Mouse (Mus musculus): ENCODE results near the gene Kncn. TPM values are rescaled to one million over a fixed set of nuclear protein-coding genes. Genes with fewer than 3 reads are reported as not detected.

Gene Kncn
- total and polyA plus RNA-seq, 3 experiments, result not detected

- ATAC-seq (ENCODE audit: extremely low read depth, insufficient number of reproducible peaks, low FRiP score, poor library complexity, severe bottlenecking), result no peak
Measured at GRCm38 (mm10) chr4:115863880-115864279, 20.3 kb upstream of the Kncn start.

GRCm38 (mm10) chr4:115869512-115870210 lies 14.5 kb upstream of the Kncn start:
- H3K36me3 ChIP-seq (replicated peaks), result peaks cover 95% of the 10 kb centered on the region
- H3K4me3 ChIP-seq (ENCODE audit: low read depth, low read length), result no peak overlapping the region
- DNase-seq (ENCODE audit: low spot score) (no peak), ATAC-seq (ENCODE audit: extremely low read depth, insufficient number of reproducible peaks, low FRiP score, poor library complexity, severe bottlenecking) (no peak)
- no peaks in the 10 kb centered on the region for H3K27me3 ChIP-seq (ENCODE audit: insufficient read depth, low read length)
- H3K9me3 ChIP-seq (replicated peaks), result no peaks in the 10 kb centered on the region
- no peaks in the 10 kb centered on the region for H3K4me1 ChIP-seq (ENCODE audit: insufficient read depth, low read depth, low read length)
- TF ChIP-seq CTCF (IDR thresholded peaks at IDR 0.05; ENCODE audit: low read depth, low read length) (no peak), GATA2 (IDR thresholded peaks at IDR 0.05; ENCODE audit: borderline replicate concordance, low read depth, low read length) (no peak), TAL1 (conservative IDR thresholded peaks at IDR 0.05; ENCODE audit: low read depth, low read length) (no peak), GATA1 (IDR thresholded peaks at IDR 0.05; ENCODE audit: borderline replicate concordance, low read length) (no peak), POLR2AphosphoS5 (IDR thresholded peaks at IDR 0.05; ENCODE audit: insufficient replicate concordance, low read depth, low read length) (no peak)

More at GRCm38 (mm10) chr4:115863880-115864279, 20.3 kb upstream of the Kncn start:
- H3K4me3 ChIP-seq (ENCODE audit: low read depth, low read length), result no peak overlapping the region
- H3K4me1 ChIP-seq (ENCODE audit: insufficient read depth, low read depth, low read length), result peaks cover 10% of the 10 kb centered on the region
- DNase-seq (ENCODE audit: low spot score), result no peak
- H3K36me3 ChIP-seq (replicated peaks), result peaks cover 97% of the 10 kb centered on the region
- TF ChIP-seq GATA2 (IDR thresholded peaks at IDR 0.05; ENCODE audit: borderline replicate concordance, low read depth, low read length) (no peak), POLR2AphosphoS5 (IDR thresholded peaks at IDR 0.05; ENCODE audit: insufficient replicate concordance, low read depth, low read length) (no peak), GATA1 (IDR thresholded peaks at IDR 0.05; ENCODE audit: borderline replicate concordance, low read length) (no peak), CTCF (IDR thresholded peaks at IDR 0.05; ENCODE audit: low read depth, low read length) (no peak), TAL1 (conservative IDR thresholded peaks at IDR 0.05; ENCODE audit: low read depth, low read length) (no peak)
- no peaks in the 10 kb centered on the region for H3K27me3 ChIP-seq (ENCODE audit: insufficient read depth, low read length)
- no peaks in the 10 kb centered on the region for H3K9me3 ChIP-seq (replicated peaks)

DNA sequence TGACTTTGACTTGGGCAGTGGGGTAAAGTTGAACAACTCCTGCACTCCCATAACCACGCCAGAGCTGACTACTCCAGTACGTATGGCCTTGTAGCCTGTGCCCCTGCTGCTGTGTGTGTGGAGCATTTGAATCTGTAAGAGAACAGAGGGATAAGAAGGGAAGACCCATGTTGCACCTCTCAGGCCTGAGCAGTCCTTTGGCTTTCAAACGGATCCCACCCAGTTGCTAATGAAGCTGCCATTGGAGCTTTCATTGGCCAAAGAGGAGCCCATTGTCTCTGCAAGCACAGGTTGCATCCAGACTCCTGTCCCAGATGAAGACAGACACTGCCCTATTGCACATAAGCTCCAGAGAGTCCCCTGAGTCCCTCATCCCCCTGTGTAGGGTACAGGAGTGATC lies 11.0 kb upstream of the Kncn start:
- Histone ChIP-seq H3K9me3 (replicated peaks) (no peaks in the 10 kb centered on the region), H3K4me1 (ENCODE audit: insufficient read depth, low read depth, low read length) (no peaks in the 10 kb centered on the region), H3K4me3 (ENCODE audit: low read depth, low read length) (no peak overlapping the region), H3K27me3 (ENCODE audit: insufficient read depth, low read length) (no peaks in the 10 kb centered on the region), H3K36me3 (replicated peaks) (peaks cover 97% of the 10 kb centered on the region)
- DNase-seq (ENCODE audit: low spot score), result no peak
- TF ChIP-seq TAL1 (conservative IDR thresholded peaks at IDR 0.05; ENCODE audit: low read depth, low read length), result no peak
- no peak for TF ChIP-seq GATA1 (IDR thresholded peaks at IDR 0.05; ENCODE audit: borderline replicate concordance, low read length)
- TF ChIP-seq CTCF (IDR thresholded peaks at IDR 0.05; ENCODE audit: low read depth, low read length), result no peak
- TF ChIP-seq POLR2AphosphoS5 (IDR thresholded peaks at IDR 0.05; ENCODE audit: insufficient replicate concordance, low read depth, low read length), result no peak
- TF ChIP-seq GATA2 (IDR thresholded peaks at IDR 0.05; ENCODE audit: borderline replicate concordance, low read depth, low read length), result no peak
- ATAC-seq (ENCODE audit: extremely low read depth, insufficient number of reproducible peaks, low FRiP score, poor library complexity, severe bottlenecking), result no peak

DNA sequence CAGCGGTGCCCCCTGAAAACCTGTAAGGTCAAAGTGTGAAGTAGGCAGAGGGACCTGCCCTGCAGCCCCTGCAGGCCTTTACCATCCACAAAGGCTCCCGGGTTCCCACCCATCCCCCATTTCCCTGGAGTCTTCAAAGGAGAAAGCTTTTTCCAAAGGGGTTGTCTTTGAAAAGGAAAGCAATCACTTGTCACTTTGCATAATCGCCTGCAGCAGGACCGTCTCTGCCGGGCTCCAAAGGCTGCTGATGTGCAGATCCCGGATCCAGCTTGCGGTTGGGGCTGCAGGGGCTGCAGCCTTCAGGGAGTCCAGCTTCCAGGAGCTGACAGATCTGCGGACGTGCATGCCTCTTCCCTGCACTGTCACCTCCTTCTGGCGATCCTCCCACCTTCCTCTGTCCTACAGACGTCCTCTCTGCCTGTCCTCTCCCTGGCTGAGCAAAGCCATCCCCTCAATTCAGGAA lies 6.0 kb upstream of the Kncn start:
- TF ChIP-seq CTCF (IDR thresholded peaks at IDR 0.05; ENCODE audit: low read depth, low read length) (no peak), TAL1 (conservative IDR thresholded peaks at IDR 0.05; ENCODE audit: low read depth, low read length) (no peak), GATA1 (IDR thresholded peaks at IDR 0.05; ENCODE audit: borderline replicate concordance, low read length) (no peak), GATA2 (IDR thresholded peaks at IDR 0.05; ENCODE audit: borderline replicate concordance, low read depth, low read length) (no peak)
- Histone ChIP-seq H3K27me3 (ENCODE audit: insufficient read depth, low read length) (no peaks in the 10 kb centered on the region), H3K36me3 (replicated peaks) (peaks cover 65% of the 10 kb centered on the region), H3K9me3 (replicated peaks) (no peaks in the 10 kb centered on the region), H3K4me1 (ENCODE audit: insufficient read depth, low read depth, low read length) (no peaks in the 10 kb centered on the region), H3K4me3 (ENCODE audit: low read depth, low read length) (no peak overlapping the region)
- DNase-seq (ENCODE audit: low spot score), result no peak
- no peak for ATAC-seq (ENCODE audit: extremely low read depth, insufficient number of reproducible peaks, low FRiP score, poor library complexity, severe bottlenecking)

- TF ChIP-seq CTCF (IDR thresholded peaks at IDR 0.05; ENCODE audit: low read depth, low read length), result no peak
- TF ChIP-seq GATA1 (IDR thresholded peaks at IDR 0.05; ENCODE audit: borderline replicate concordance, low read length), result no peak
- no peak for TF ChIP-seq TAL1 (conservative IDR thresholded peaks at IDR 0.05; ENCODE audit: low read depth, low read length)
- TF ChIP-seq POLR2AphosphoS5 (IDR thresholded peaks at IDR 0.05; ENCODE audit: insufficient replicate concordance, low read depth, low read length), result no peak
- TF ChIP-seq GATA2 (IDR thresholded peaks at IDR 0.05; ENCODE audit: borderline replicate concordance, low read depth, low read length), result no peak
- H3K4me3 ChIP-seq (ENCODE audit: low read depth, low read length), result no peak overlapping the region
- no peaks in the 10 kb centered on the region for H3K9me3 ChIP-seq (replicated peaks)
- H3K4me1 ChIP-seq (ENCODE audit: insufficient read depth, low read depth, low read length), result no peaks in the 10 kb centered on the region
- peaks cover 59% of the 10 kb centered on the region for H3K36me3 ChIP-seq (replicated peaks)
- DNase-seq (ENCODE audit: low spot score) (no peak), ATAC-seq (ENCODE audit: extremely low read depth, insufficient number of reproducible peaks, low FRiP score, poor library complexity, severe bottlenecking) (no peak)
- H3K27me3 ChIP-seq (ENCODE audit: insufficient read depth, low read length), result peaks cover 2% of the 10 kb centered on the region; the same call in 1 of the 2 replicates
Measured at GRCm38 (mm10) chr4:115878828-115879227, 5.4 kb upstream of the Kncn start.

- no peak for TF ChIP-seq GATA2 (IDR thresholded peaks at IDR 0.05; ENCODE audit: borderline replicate concordance, low read depth, low read length)
- no peak for TF ChIP-seq TAL1 (conservative IDR thresholded peaks at IDR 0.05; ENCODE audit: low read depth, low read length)
- no peak for TF ChIP-seq CTCF (IDR thresholded peaks at IDR 0.05; ENCODE audit: low read depth, low read length)
- TF ChIP-seq GATA1 (IDR thresholded peaks at IDR 0.05; ENCODE audit: borderline replicate concordance, low read length), result no peak
- TF ChIP-seq POLR2AphosphoS5 (IDR thresholded peaks at IDR 0.05; ENCODE audit: insufficient replicate concordance, low read depth, low read length), result no peak
- ATAC-seq (ENCODE audit: extremely low read depth, insufficient number of reproducible peaks, low FRiP score, poor library complexity, severe bottlenecking) (no peak), DNase-seq (ENCODE audit: low spot score) (no peak)
- Histone ChIP-seq H3K36me3 (replicated peaks) (peaks cover 35% of the 10 kb centered on the region), H3K4me1 (ENCODE audit: insufficient read depth, low read depth, low read length) (no peaks in the 10 kb centered on the region), H3K27me3 (ENCODE audit: insufficient read depth, low read length) (peaks cover 11% of the 10 kb centered on the region; the same call in 1 of the 2 replicates), H3K4me3 (ENCODE audit: low read depth, low read length) (no peak overlapping the region), H3K9me3 (replicated peaks) (no peaks in the 10 kb centered on the region)
Measured at GRCm38 (mm10) chr4:115881183-115881582, 3.0 kb upstream of the Kncn start.

Data from G1E (cell line).